Mouse (Mus musculus) hindbrain, embryonic 16.5 days (tissue): ENCODE measurements at regions not wholly inside any gene's neighbourhood (a gene's known extent, or its start where the extent isn't known, plus 50 kb on each side); places are given as distances from the start of the nearest gene placed in this dataset.
A peak's percentile ranks its signal among the peaks of the same experiment; 100 is the strongest.

ENCODE experiments used
- ATAC-seq: fragments of 200-750 bp; cut with Nextera tagmentation; 2 replicates; pipeline ENCODE4 v1.8.0; 2017; ENCODE audit warnings: moderate TSS enrichment, moderate library complexity
- H3K27ac ChIP-seq: fragments of 300-500 bp; sonication (generic); 2 replicates; pipeline ENCODE4 v1.5.1; 2014; ENCODE audit warnings: low read depth, mild to moderate bottlenecking, control low read depth, low read length, moderate library complexity
- H3K27me3 ChIP-seq: fragments of 300-500 bp; sonication (generic); replicated peaks from 2 replicates; pipeline ENCODE4 v1.6.1; 2014; ENCODE audit warnings: low read length; ENCODE audit not compliant: control insufficient read depth, insufficient read depth
- H3K36me3 ChIP-seq: fragments of 300-500 bp; sonication (generic); 2 replicates; pipeline ENCODE4 v1.6.1; 2014; ENCODE audit warnings: mild to moderate bottlenecking, low read length, moderate library complexity, mixed read lengths; ENCODE audit not compliant: control insufficient read depth, insufficient read depth
- H3K4me1 ChIP-seq: fragments of 300-500 bp; sonication (generic); 2 replicates; pipeline ENCODE4 v1.6.1; 2014; ENCODE audit warnings: low read depth, low read length; ENCODE audit not compliant: control insufficient read depth, insufficient read depth
- H3K4me2 ChIP-seq: fragments of 300-500 bp; sonication (generic); 2 replicates; pipeline ENCODE4 v1.6.1; 2014; ENCODE audit warnings: mild to moderate bottlenecking, low read length, control low read depth, moderate library complexity
- H3K4me3 ChIP-seq: fragments of 300-500 bp; sonication (generic); 2 replicates; pipeline ENCODE4 v1.5.1; 2014; ENCODE audit warnings: mild to moderate bottlenecking, low read length, control low read depth, moderate library complexity
- H3K9ac ChIP-seq: fragments of 300-500 bp; sonication (generic); 2 replicates; pipeline ENCODE4 v1.6.1; 2014; ENCODE audit warnings: low read depth, mild to moderate bottlenecking, control low read depth, low read length, moderate library complexity
- H3K9me3 ChIP-seq: fragments of 300-500 bp; sonication (generic); 2 replicates; pipeline ENCODE4 v1.6.1; 2014; ENCODE audit warnings: mild to moderate bottlenecking, low read length, moderate library complexity; ENCODE audit not compliant: control insufficient read depth
- WGBS: fragments of 180-500 bp; shearing (Covaris S2); extraction: QIAGEN DNeasy Blood & Tissue Kit; methylation state at CpG from one replicate; pipeline ENCODE4 v1.1.7; 2014; 5-methylcytosine and 5-hydroxymethylcytosine counted together

DNA sequence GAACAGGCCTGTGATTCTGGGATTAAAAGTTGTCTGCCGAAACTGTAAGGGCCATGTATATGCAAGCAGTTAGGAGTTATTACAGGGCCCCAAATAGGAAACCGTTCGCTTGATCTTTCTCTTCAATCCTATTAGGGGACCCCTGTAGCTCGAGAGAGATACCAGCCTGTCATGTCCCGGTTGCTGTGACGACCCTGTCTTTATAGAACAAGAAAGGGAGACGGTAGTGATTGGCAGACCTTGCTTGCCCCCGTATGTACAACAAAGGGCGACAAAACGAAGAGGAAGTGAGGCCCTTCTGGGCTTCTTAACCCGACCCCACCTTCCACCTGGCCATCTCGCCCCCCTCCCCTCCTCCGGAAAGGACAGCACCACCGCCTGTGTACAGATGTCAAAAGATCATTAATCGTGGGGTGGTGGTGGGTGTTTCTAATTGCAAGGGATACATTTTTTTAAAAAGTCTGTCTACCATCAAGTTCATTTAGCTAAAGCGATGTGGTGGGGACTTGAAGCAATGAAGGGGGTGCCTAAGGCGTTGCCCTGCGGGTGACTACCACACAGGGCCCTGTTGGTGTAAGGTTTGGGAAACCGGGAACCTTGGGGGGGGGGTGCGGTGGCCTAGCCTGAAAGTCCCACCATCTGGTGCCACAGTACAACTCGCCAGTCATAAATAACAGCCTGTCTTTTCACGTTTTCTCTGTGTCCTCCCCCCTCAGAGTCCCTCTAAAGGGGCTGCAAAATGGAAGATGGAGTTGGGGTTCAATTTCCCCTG is 155.1 kb downstream of the Insig2 start:
- Histone ChIP-seq H3K27me3 (peaks cover 9% of the 10 kb centered on the region), H3K9ac (peak overlapping the region; percentile 15; the same call in 1 of the 2 replicates), H3K4me2 (peak overlapping the region; percentile 48), H3K36me3 (no peaks in the 10 kb centered on the region), H3K4me3 (peak overlapping the region; percentile 11; the same call in 1 of the 2 replicates), H3K4me1 (peaks cover 3% of the 10 kb centered on the region; the same call in 1 of the 2 replicates), H3K27ac (no peak overlapping the region), H3K9me3 (no peaks in the 10 kb centered on the region; the same call in 1 of the 2 replicates)
- ATAC-seq = peak; percentile 55
- 6% methylated on average over 22 of the region's 22 CpGs for WGBS

GRCm38 (mm10) chr1:121177908-121178311 is 154.5 kb downstream of the Insig2 start:
- Histone ChIP-seq H3K4me3 (peak overlapping the region; percentile 11), H3K27ac (no peak overlapping the region; the same call in 1 of the 2 replicates), H3K9ac (peak overlapping the region; percentile 15; the same call in 1 of the 2 replicates), H3K4me2 (peak overlapping the region; percentile 48), H3K36me3 (no peaks in the 10 kb centered on the region), H3K27me3 (peaks cover 9% of the 10 kb centered on the region), H3K4me1 (peaks cover 3% of the 10 kb centered on the region; the same call in 1 of the 2 replicates), H3K9me3 (no peaks in the 10 kb centered on the region; the same call in 1 of the 2 replicates)
- no peak; the same call in 1 of the 2 replicates for ATAC-seq
- WGBS = under 1% methylated on average over 31 of the region's 31 CpGs

- Histone ChIP-seq H3K27me3 (peaks cover 9% of the 10 kb centered on the region), H3K4me2 (no peak overlapping the region), H3K9me3 (no peaks in the 10 kb centered on the region; the same call in 1 of the 2 replicates), H3K9ac (no peak overlapping the region), H3K36me3 (no peaks in the 10 kb centered on the region), H3K4me1 (peaks cover 3% of the 10 kb centered on the region; the same call in 1 of the 2 replicates), H3K27ac (no peak overlapping the region), H3K4me3 (no peak overlapping the region)
- WGBS = 4% methylated on average over 17 of the region's 17 CpGs
- no peak for ATAC-seq
Measured at GRCm38 (mm10) chr1:121178611-121179245, 153.7 kb downstream of the Insig2 start.

DNA sequence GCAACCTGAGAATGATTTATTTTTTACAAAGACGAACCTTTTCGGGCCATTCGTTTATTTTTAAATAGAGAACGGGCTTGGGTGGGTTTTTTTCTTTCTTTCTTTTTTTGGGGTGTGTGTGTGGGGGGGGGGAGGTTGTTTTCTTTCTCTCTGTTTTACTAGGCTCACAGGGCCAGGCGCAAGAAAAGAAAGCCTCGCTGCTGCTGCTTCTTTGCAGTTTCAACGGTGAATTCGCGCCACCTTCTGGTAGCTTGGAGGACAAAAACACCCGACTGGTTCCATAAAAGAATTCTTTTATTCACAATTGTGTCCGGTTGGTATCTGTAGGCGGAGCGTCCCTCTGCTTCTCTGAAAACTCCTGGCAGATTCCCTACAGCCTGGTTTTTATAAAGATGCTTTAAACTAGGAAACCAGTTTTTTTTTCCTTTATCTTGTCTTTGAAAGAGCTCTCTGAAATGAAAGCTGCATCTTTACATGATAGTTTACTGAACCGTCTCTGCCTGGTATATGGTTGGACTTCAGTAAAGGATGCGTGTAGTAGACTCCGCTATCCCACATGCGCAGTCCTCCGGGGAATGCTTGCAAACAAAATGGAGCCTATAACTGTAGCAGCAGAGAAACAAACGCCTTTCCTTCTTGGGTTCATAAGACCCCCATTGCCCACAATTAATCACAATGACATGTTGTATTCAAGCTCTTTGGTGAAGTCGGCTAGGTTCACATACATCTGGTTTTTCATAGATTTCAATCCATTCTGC is 151.9 kb downstream of the Insig2 start:
- Histone ChIP-seq H3K4me2 (peak overlapping the region; percentile 17; the same call in 1 of the 2 replicates), H3K9ac (no peak overlapping the region), H3K9me3 (no peaks in the 10 kb centered on the region), H3K4me1 (peaks cover 3% of the 10 kb centered on the region; the same call in 1 of the 2 replicates), H3K27ac (no peak overlapping the region), H3K27me3 (peaks cover 5% of the 10 kb centered on the region), H3K4me3 (no peak overlapping the region), H3K36me3 (no peaks in the 10 kb centered on the region)
- ATAC-seq = peak; percentile 82
- WGBS = 10% methylated on average over 20 of the region's 20 CpGs

- no peak overlapping the region for H3K9ac ChIP-seq
- no peaks in the 10 kb centered on the region for H3K27me3 ChIP-seq
- H3K4me2 ChIP-seq = no peak overlapping the region
- H3K9me3 ChIP-seq = no peaks in the 10 kb centered on the region
- H3K36me3 ChIP-seq = no peaks in the 10 kb centered on the region
- H3K4me1 ChIP-seq = no peaks in the 10 kb centered on the region
- H3K4me3 ChIP-seq = no peak overlapping the region
- 35% methylated on average over 2 of the region's 2 CpGs for WGBS
- ATAC-seq = no peak
- H3K27ac ChIP-seq = no peak overlapping the region
Measured at GRCm38 (mm10) chr1:121188895-121189294, 143.5 kb downstream of the Insig2 start.

DNA sequence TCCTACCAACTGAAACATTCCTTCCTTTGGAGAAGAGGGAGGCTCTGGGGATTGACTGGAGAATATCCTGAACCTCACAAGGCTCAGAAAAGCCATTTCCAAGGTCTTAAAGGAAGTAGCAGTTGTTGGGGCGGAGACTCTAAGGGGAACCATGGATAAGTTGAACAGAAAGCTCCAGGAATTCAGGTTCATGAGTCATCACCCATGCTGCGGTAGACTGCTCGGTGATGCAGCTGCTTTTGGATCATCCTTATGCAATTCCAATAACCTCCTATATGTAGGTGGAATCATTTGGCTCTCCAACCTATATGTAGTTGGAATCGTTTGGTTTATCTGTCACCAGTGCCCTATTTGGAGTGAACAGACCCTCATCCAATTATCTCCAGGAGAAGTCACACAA is 137.6 kb downstream of the Insig2 start:
- no peaks in the 10 kb centered on the region for H3K4me1 ChIP-seq
- H3K9me3 ChIP-seq = no peaks in the 10 kb centered on the region
- H3K4me2 ChIP-seq = no peak overlapping the region
- no peak overlapping the region for H3K9ac ChIP-seq
- no peak overlapping the region for H3K27ac ChIP-seq
- H3K4me3 ChIP-seq = no peak overlapping the region
- no peaks in the 10 kb centered on the region for H3K27me3 ChIP-seq
- ATAC-seq = no peak
- no peaks in the 10 kb centered on the region for H3K36me3 ChIP-seq
- WGBS = 91% methylated on average over 4 of the region's 4 CpGs

DNA sequence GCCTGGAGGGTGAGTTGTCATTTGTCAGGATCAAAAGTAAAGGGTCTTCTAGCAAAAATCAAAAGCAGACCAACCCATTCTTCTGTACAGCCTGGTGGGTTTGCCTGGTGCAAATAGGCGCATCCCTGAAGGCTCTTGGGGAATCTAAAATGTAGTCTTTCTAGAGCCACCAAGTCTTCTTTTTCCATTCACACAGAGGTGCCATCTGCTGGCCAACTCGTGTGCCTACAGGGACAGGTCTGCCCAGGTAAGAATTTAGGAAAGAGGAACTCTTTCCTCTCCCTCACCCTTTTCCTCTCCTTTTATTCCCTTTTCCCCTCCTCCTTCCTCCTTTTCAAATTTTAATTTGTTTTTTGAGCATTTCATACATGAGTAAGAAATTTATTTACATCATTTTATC is 116.5 kb downstream of the Insig2 start:
- Histone ChIP-seq H3K27me3 (no peaks in the 10 kb centered on the region), H3K4me2 (no peak overlapping the region), H3K4me1 (no peaks in the 10 kb centered on the region), H3K27ac (no peak overlapping the region), H3K9ac (no peak overlapping the region), H3K4me3 (no peak overlapping the region), H3K9me3 (no peaks in the 10 kb centered on the region), H3K36me3 (no peaks in the 10 kb centered on the region)
- no peak for ATAC-seq
- WGBS = 12% methylated on average over 2 of the region's 2 CpGs

- 64% methylated on average over 11 of the region's 11 CpGs for WGBS
- 0 out of 2 replicates have a peak, but pooled peaks have one; percentile 32 for ATAC-seq
- Histone ChIP-seq H3K27ac (0 out of 2 replicates have a peak overlapping the region, but pooled peaks have one; percentile 36), H3K4me1 (no peaks in the 10 kb centered on the region; the same call in none of the 2 replicates), H3K4me3 (no peak overlapping the region), H3K4me2 (no peak overlapping the region), H3K9me3 (no peaks in the 10 kb centered on the region), H3K36me3 (no peaks in the 10 kb centered on the region), H3K9ac (no peak overlapping the region), H3K27me3 (no peaks in the 10 kb centered on the region)
Measured at GRCm38 (mm10) chr1:121224250-121224649, 108.1 kb downstream of the Insig2 start.
